8 mouse cellular contexts compared by ENCODE assay signal in genomic region chr2:97467031-97467549, GRCm38 (mm10).
DNase-seq lines count a peak whose midpoint lies in the region; ATAC-seq and TF ChIP-seq lines count a peak whose summit lies in the region.

No protein-coding gene starts in this region.

- no peak for TF ChIP-seq CTCF in spleen, adult 2 months (IDR thresholded peaks at IDR 0.05; ENCODE audit: extremely low read depth, insufficient read depth, insufficient read length, insufficient replicate concordance)

- ATAC-seq in midbrain, embryonic 15.5 days (replicated peaks): peak; percentile 85

- TF ChIP-seq POLR2A in spleen, adult 2 months (IDR thresholded peaks at IDR 0.05; ENCODE audit: low read depth, low read length): no peak

- no peaks in the 10 kb centered on the region for H3K9me3 ChIP-seq in midbrain, embryonic 15.5 days

- H3K9ac ChIP-seq in midbrain, embryonic 15.5 days: peak overlapping the region; percentile 66

- peak overlapping the region; percentile 36; the same call in 1 of the 2 replicates for H3K4me3 ChIP-seq in spleen, adult 2 months (ENCODE audit: extremely low read depth, insufficient read depth, insufficient read length)
- peak overlapping the region; percentile 56 for H3K4me3 ChIP-seq in midbrain, embryonic 15.5 days

- WGBS in spleen, adult 2 months: 3% methylated on average over 26 of the region's 26 CpGs
- 0% methylated on average over 26 of the region's 26 CpGs for WGBS in midbrain, embryonic 15.5 days

- no peak for DNase-seq in spleen, adult 2 months (ENCODE audit: low read depth in 1 of 2, low spot score in 2 of 2)
- no peak for DNase-seq in spleen, postnatal 14 days (ENCODE audit: low spot score in 2 of 2)
- peak; percentile 65 to 70 for DNase-seq in cerebellum, postnatal 36 days
- peak; percentile 4 for DNase-seq in gastrocnemius, postnatal 25 days
- peak; percentile 54 to 65 for DNase-seq in layer of hippocampus, postnatal 14 days (ENCODE audit: low spot score in 2 of 2)
- no peak for DNase-seq in urinary bladder, postnatal 14 days (ENCODE audit: low spot score)
- DNase-seq in c-Kit-positive CD71-positive TER-119-positive erythroid progenitor cells, embryonic 14.5 days (ENCODE audit: low spot score): no peak

- no peak overlapping the region for H3K27ac ChIP-seq in spleen, adult 2 months (ENCODE audit: insufficient read depth, low read length)
- H3K27ac ChIP-seq in midbrain, embryonic 15.5 days: peak overlapping the region; percentile 93

- H3K36me3 ChIP-seq in spleen, adult 2 months (ENCODE audit: control insufficient read depth, insufficient read depth, low read length): no peaks in the 10 kb centered on the region
- H3K36me3 ChIP-seq in midbrain, embryonic 15.5 days (replicated peaks): no peaks in the 10 kb centered on the region

- H3K27me3 ChIP-seq in spleen, adult 2 months (ENCODE audit: control insufficient read depth, insufficient read depth, low read length): no peaks in the 10 kb centered on the region
- no peaks in the 10 kb centered on the region for H3K27me3 ChIP-seq in midbrain, embryonic 15.5 days (replicated peaks)

- H3K4me1 ChIP-seq in spleen, adult 2 months (ENCODE audit: control insufficient read depth, insufficient read depth, insufficient read length): no peaks in the 10 kb centered on the region
- H3K4me1 ChIP-seq in midbrain, embryonic 15.5 days: peaks cover 19% of the 10 kb centered on the region

- H3K4me2 ChIP-seq in midbrain, embryonic 15.5 days: peak overlapping the region; percentile 77

Comparison
In these comparisons a context has a peak if more than half of its experiments do, and no peak if none do; other contexts are left out.
1. DNase-seq: peak in cerebellum, postnatal 36 days (2 of 2), gastrocnemius, postnatal 25 days (single experiment) and layer of hippocampus, postnatal 14 days (2 of 2); none in spleen, adult 2 months (0 of 2), spleen, postnatal 14 days (0 of 2), urinary bladder, postnatal 14 days (single experiment) and c-Kit-positive CD71-positive TER-119-positive erythroid progenitor cells, embryonic 14.5 days (single experiment).